Mouse (Mus musculus): ENCODE results near the gene Kdelr2.

Kdelr2 gene

GRCm38 (mm10) chr5:143401556-143401955 lies 2.1 kb upstream of the Kdelr2 start:
- no peak for DNase-seq (ENCODE audit: low read depth, low spot score)

GRCm38 (mm10) chr5:143404148-143404930 lies 701 bp downstream of the Kdelr2 start:
- no peak for DNase-seq (ENCODE audit: low read depth, low spot score)

GRCm38 (mm10) chr5:143405200-143405599 lies 1.6 kb downstream of the Kdelr2 start:
- no peak for DNase-seq (ENCODE audit: low read depth, low spot score)

GRCm38 (mm10) chr5:143406548-143406947 lies 2.9 kb downstream of the Kdelr2 start:
- DNase-seq (ENCODE audit: low read depth, low spot score) = no peak

GRCm38 (mm10) chr5:143409239-143409638 lies 5.6 kb downstream of the Kdelr2 start:
- DNase-seq (ENCODE audit: low read depth, low spot score) = no peak

GRCm38 (mm10) chr5:143410841-143411395 lies 7.3 kb downstream of the Kdelr2 start:
- DNase-seq (ENCODE audit: low read depth, low spot score) = no peak

- no peak for DNase-seq (ENCODE audit: low read depth, low spot score)
Measured at GRCm38 (mm10) chr5:143421484-143421883, 17.8 kb downstream of the Kdelr2 start.

GRCm38 (mm10) chr5:143422990-143423389 lies 19.4 kb downstream of the Kdelr2 start:
- no peak for DNase-seq (ENCODE audit: low read depth, low spot score)

GRCm38 (mm10) chr5:143423899-143424519 lies 20.4 kb downstream of the Kdelr2 start:
- DNase-seq (ENCODE audit: low read depth, low spot score) = peak; percentile 26

- peak; percentile 61 for DNase-seq (ENCODE audit: low read depth, low spot score)
Measured at GRCm38 (mm10) chr5:143434421-143434820, 30.8 kb downstream of the Kdelr2 start.

- DNase-seq (ENCODE audit: low read depth, low spot score) = no peak
Measured at GRCm38 (mm10) chr5:143441298-143441697, 37.7 kb downstream of the Kdelr2 start.

GRCm38 (mm10) chr5:143441753-143442152 lies 38.1 kb downstream of the Kdelr2 start:
- DNase-seq (ENCODE audit: low read depth, low spot score) = no peak

GRCm38 (mm10) chr5:143463671-143464070 lies 60.0 kb downstream of the Kdelr2 start:
- DNase-seq (ENCODE audit: low read depth, low spot score) = no peak

- DNase-seq (ENCODE audit: low read depth, low spot score) = peak; percentile 73
Measured at GRCm38 (mm10) chr5:143464100-143464756, 60.6 kb downstream of the Kdelr2 start, which contains the start of gene Daglb. TSS of gene Daglb (plus strand) at chr5:143464584.

GRCm38 (mm10) chr5:143464757-143465118 lies 61.1 kb downstream of the Kdelr2 start:
- no peak for DNase-seq (ENCODE audit: low read depth, low spot score)

GRCm38 (mm10) chr5:143465156-143466085 lies 61.8 kb downstream of the Kdelr2 start:
- DNase-seq (ENCODE audit: low read depth, low spot score) = no peak

GRCm38 (mm10) chr5:143466891-143467669 lies 63.4 kb downstream of the Kdelr2 start:
- no peak for DNase-seq (ENCODE audit: low read depth, low spot score)

GRCm38 (mm10) chr5:143467931-143468330 lies 64.3 kb downstream of the Kdelr2 start:
- DNase-seq (ENCODE audit: low read depth, low spot score) = no peak

- DNase-seq (ENCODE audit: low read depth, low spot score) = no peak
Measured at GRCm38 (mm10) chr5:143469628-143470027, 66.0 kb downstream of the Kdelr2 start.

GRCm38 (mm10) chr5:143470421-143471164 lies 67.0 kb downstream of the Kdelr2 start:
- no peak for DNase-seq (ENCODE audit: low read depth, low spot score)
